In genomic region chr9:108305629-108306520, GRCm38 (mm10) we compare ENCODE assay signal across 8 mouse cellular contexts. TPM values are rescaled to one million over a fixed set of nuclear protein-coding genes. Genes with fewer than 3 reads are reported as not detected.
DNase-seq lines count a peak whose midpoint lies in the region; ATAC-seq lines count a peak whose summit lies in the region.

Rhoa (plus strand) TSS chr9:108306129.
Tcta (minus strand) TSS chr9:108306160.

- WGBS in intestine, embryonic 14.5 days: under 1% methylated on average over 79 of the region's 81 CpGs

- intact Hi-C loops in left cerebral cortex, postnatal 14 days (cut with DNase I): loop anchor here (1.0 kb wide), 1 partner anchor 41 kb away; the partner anchor contains the start of gene Usp4

- H3K27ac ChIP-seq in intestine, embryonic 14.5 days (ENCODE audit: low read depth): peak within 1 kb of the TSS; percentile 100

- peak within 1 kb of the TSS; percentile 94 for H3K4me3 ChIP-seq in intestine, embryonic 14.5 days (ENCODE audit: low read depth, low read length)

- peaks cover 31% of the 10 kb centered on the region for H3K4me1 ChIP-seq in intestine, embryonic 14.5 days (replicated peaks; ENCODE audit: control insufficient read depth, insufficient read depth, low read length)

- no peaks in the 10 kb centered on the region for H3K9me3 ChIP-seq in intestine, embryonic 14.5 days (ENCODE audit: control insufficient read depth, low read length)

- peak; percentile 97 for ATAC-seq in intestine, embryonic 14.5 days (replicated peaks; ENCODE audit: low FRiP score, low TSS enrichment, low read depth)

- H3K27me3 ChIP-seq in intestine, embryonic 14.5 days (replicated peaks; ENCODE audit: control insufficient read depth, insufficient read depth, low read length): no peaks in the 10 kb centered on the region

- H3K9ac ChIP-seq in intestine, embryonic 14.5 days (ENCODE audit: low read length): peak within 1 kb of the TSS; percentile 98

- H3K36me3 ChIP-seq in intestine, embryonic 14.5 days (ENCODE audit: control insufficient read depth, insufficient read depth, low read length): peaks cover 20% of the 10 kb centered on the region

- H3K4me2 ChIP-seq in intestine, embryonic 14.5 days (ENCODE audit: low read length): peak within 1 kb of the TSS; percentile 96

- peak; percentile 90 to 96 for DNase-seq in adrenal gland, adult 18-20 months (ENCODE audit: low spot score in 2 of 2)
- peak; percentile 99 for DNase-seq in embryo, embryonic 11 days
- DNase-seq in gastrocnemius, postnatal 25 days: peak; percentile 99
- DNase-seq in intestine, embryonic 14.5 days (ENCODE audit: low spot score): peak; percentile 94
- peak; percentile 99 to 100 for DNase-seq in left cerebral cortex, postnatal 14 days (ENCODE audit: low spot score in 2 of 2)
- peak; percentile 100 for DNase-seq in mesoderm, embryonic 11.5 days (ENCODE audit: low read depth, low spot score)
- DNase-seq in right cerebral cortex, postnatal 36 days (ENCODE audit: low spot score in 2 of 2): peak; percentile 100
- DNase-seq in yolk sac, embryonic 10.5 days (ENCODE audit: low spot score): peak; percentile 99

RNA-seq across cellular contexts. Expression of gene Rhoa, which starts in this region (rescaled TPM):
- 100 to 1,000 TPM; 356 to 357 TPM for total RNA-seq in adrenal gland, adult 18-20 months (2021)
- 100 to 1,000 TPM; 104 to 120 TPM for total RNA-seq in gastrocnemius, postnatal 25 days (2021)
- polyA plus RNA-seq in intestine, embryonic 14.5 days (2014; fragmentation: Nextera tagmentation; extraction: Ambion mirVana): 281 and 309 TPM in 2 replicates
- 100 to 1,000 TPM; 185 to 197 TPM for total RNA-seq in left cerebral cortex, postnatal 14 days (2021)

RNA-seq across cellular contexts. Expression of gene Tcta, which starts in this region (rescaled TPM):
- total RNA-seq in adrenal gland, adult 18-20 months (2021): 10 to 100 TPM; 36.1 to 36.2 TPM
- total RNA-seq in gastrocnemius, postnatal 25 days (2021): 10 to 100 TPM; 25.0 to 30.8 TPM
- polyA plus RNA-seq in intestine, embryonic 14.5 days (2014; fragmentation: Nextera tagmentation; extraction: Ambion mirVana): 27.5 and 30.4 TPM in 2 replicates
- 10 to 100 TPM; 45.9 to 46.1 TPM for total RNA-seq in left cerebral cortex, postnatal 14 days (2021)

Comparison
In these comparisons a context has a peak if more than half of its experiments do, and no peak if none do; other contexts are left out.
1. Peak in every context shown above with its lines: DNase-seq, ATAC-seq, H3K4me3 ChIP-seq and H3K27ac ChIP-seq.